Mouse (Mus musculus) forebrain, embryonic 10.5 days (tissue): Measurements from ENCODE around the gene Bicc1. TPM values are rescaled to one million over a fixed set of nuclear protein-coding genes. Genes with fewer than 3 reads are reported as not detected.
A peak's percentile ranks its signal among the peaks of the same experiment; 100 is the strongest.

Source experiments
- DNase-seq: peaks from one replicate; pipeline ENCODE4 v3.0.0-alpha.2; 2017; ENCODE audit warnings: low spot score; ENCODE audit errors: extremely low spot score
- H3K27ac ChIP-seq: fragments of 300-500 bp; sonication (generic); 2 replicates; pipeline ENCODE4 v1.5.1; 2016; ENCODE audit warnings: mild to moderate bottlenecking
- H3K27me3 ChIP-seq: fragments of 300-500 bp; sonication (generic); 2 replicates; pipeline ENCODE4 v1.6.1; 2016; ENCODE audit warnings: mild to moderate bottlenecking; ENCODE audit not compliant: poor library complexity, severe bottlenecking
- H3K36me3 ChIP-seq: fragments of 300-500 bp; sonication (generic); replicated peaks from 2 replicates; pipeline ENCODE4 v1.6.1; 2016; ENCODE audit warnings: mild to moderate bottlenecking, moderate library complexity
- H3K4me1 ChIP-seq: fragments of 300-500 bp; sonication (generic); 2 replicates; pipeline ENCODE4 v1.6.1; 2016
- H3K4me3 ChIP-seq: fragments of 300-500 bp; sonication (generic); 2 replicates; pipeline ENCODE4 v1.5.1; 2016; ENCODE audit warnings: mild to moderate bottlenecking, moderate library complexity
- H3K9me3 ChIP-seq: fragments of 300-500 bp; sonication (generic); 2 replicates; pipeline ENCODE4 v1.6.1; 2016; ENCODE audit warnings: mild to moderate bottlenecking, moderate library complexity
- WGBS: fragments of 180-500 bp; shearing (Covaris S2); methylation state at CpG from one replicate; pipeline ENCODE4 v1.1.7; 2016; 5-methylcytosine and 5-hydroxymethylcytosine counted together
- polyA plus RNA-seq: library from polyadenylated mRNA; unstranded; fragments of >200 nt; fragmentation: Nextera tagmentation; extraction: Ambion mirVana; gene quantifications from 2 replicates; pipeline ENCODE4 v1.2.1, GENCODE M21; 2016

Bicc1 gene
- polyA plus RNA-seq, 1 experiment from 2014 or later: 2.7 TPM

GRCm38 (mm10) chr10:71181091-71181490 is 21.6 kb upstream of the Bicc1 start:
- WGBS: 84% methylated on average over 2 of the region's 2 CpGs
- H3K27me3 ChIP-seq: no peaks in the 10 kb centered on the region
- H3K9me3 ChIP-seq: no peaks in the 10 kb centered on the region
- no peak overlapping the region for H3K27ac ChIP-seq
- no peak overlapping the region for H3K4me3 ChIP-seq
- H3K36me3 ChIP-seq: no peaks in the 10 kb centered on the region
- DNase-seq: no peak
- H3K4me1 ChIP-seq: no peaks in the 10 kb centered on the region

- H3K27ac ChIP-seq: no peak overlapping the region
- no peaks in the 10 kb centered on the region for H3K27me3 ChIP-seq
- WGBS: 78% methylated on average over 2 of the region's 2 CpGs
- H3K4me1 ChIP-seq: no peaks in the 10 kb centered on the region
- no peaks in the 10 kb centered on the region for H3K36me3 ChIP-seq
- no peaks in the 10 kb centered on the region for H3K9me3 ChIP-seq
- no peak for DNase-seq
- H3K4me3 ChIP-seq: no peak overlapping the region
Measured at GRCm38 (mm10) chr10:71180057-71180456, 20.6 kb upstream of the Bicc1 start.

- 92% methylated on average over 7 of the region's 7 CpGs for WGBS
- no peak overlapping the region for H3K27ac ChIP-seq
- no peaks in the 10 kb centered on the region for H3K4me1 ChIP-seq
- H3K9me3 ChIP-seq: no peaks in the 10 kb centered on the region
- no peaks in the 10 kb centered on the region for H3K27me3 ChIP-seq
- no peak for DNase-seq
- H3K36me3 ChIP-seq: no peaks in the 10 kb centered on the region
- no peak overlapping the region for H3K4me3 ChIP-seq
Measured at GRCm38 (mm10) chr10:71177201-71177600, 17.7 kb upstream of the Bicc1 start.

- Histone ChIP-seq H3K27me3 (no peaks in the 10 kb centered on the region), H3K4me1 (no peaks in the 10 kb centered on the region), H3K36me3 (no peaks in the 10 kb centered on the region), H3K9me3 (no peaks in the 10 kb centered on the region), H3K4me3 (no peak overlapping the region), H3K27ac (no peak overlapping the region)
- 76% methylated on average over 8 of the region's 8 CpGs for WGBS
- DNase-seq: no peak
Measured at GRCm38 (mm10) chr10:71176341-71176740, 16.8 kb upstream of the Bicc1 start.

- WGBS: 96% methylated on average over 15 of the region's 15 CpGs
- H3K4me1 ChIP-seq: no peaks in the 10 kb centered on the region
- no peak for DNase-seq
Measured at GRCm38 (mm10) chr10:71175280-71175679, 15.8 kb upstream of the Bicc1 start.

GRCm38 (mm10) chr10:71171414-71171813 is 11.9 kb upstream of the Bicc1 start:
- Histone ChIP-seq H3K4me1 (no peaks in the 10 kb centered on the region), H3K4me3 (no peak overlapping the region), H3K27ac (no peak overlapping the region), H3K9me3 (no peaks in the 10 kb centered on the region), H3K27me3 (no peaks in the 10 kb centered on the region), H3K36me3 (no peaks in the 10 kb centered on the region)
- 93% methylated on average over 1 of the region's 1 CpGs for WGBS
- no peak for DNase-seq

More at GRCm38 (mm10) chr10:71175280-71175679, 15.8 kb upstream of the Bicc1 start:
- no peak overlapping the region for H3K4me3 ChIP-seq
- no peaks in the 10 kb centered on the region for H3K9me3 ChIP-seq
- H3K36me3 ChIP-seq: no peaks in the 10 kb centered on the region
- H3K27me3 ChIP-seq: no peaks in the 10 kb centered on the region
- H3K27ac ChIP-seq: no peak overlapping the region

GRCm38 (mm10) chr10:71170771-71171170 is 11.3 kb upstream of the Bicc1 start:
- 93% methylated on average over 5 of the region's 5 CpGs for WGBS
- no peak overlapping the region for H3K27ac ChIP-seq
- no peak for DNase-seq
- H3K4me1 ChIP-seq: no peaks in the 10 kb centered on the region
- H3K4me3 ChIP-seq: no peak overlapping the region
- no peaks in the 10 kb centered on the region for H3K27me3 ChIP-seq
- H3K36me3 ChIP-seq: no peaks in the 10 kb centered on the region
- H3K9me3 ChIP-seq: no peaks in the 10 kb centered on the region

GRCm38 (mm10) chr10:71169811-71170210 is 10.3 kb upstream of the Bicc1 start:
- no peaks in the 10 kb centered on the region for H3K9me3 ChIP-seq
- H3K27me3 ChIP-seq: no peaks in the 10 kb centered on the region
- no peak for DNase-seq
- WGBS: 95% methylated on average over 10 of the region's 10 CpGs
- H3K36me3 ChIP-seq: no peaks in the 10 kb centered on the region
- H3K4me1 ChIP-seq: no peaks in the 10 kb centered on the region
- H3K4me3 ChIP-seq: no peak overlapping the region
- H3K27ac ChIP-seq: no peak overlapping the region

GRCm38 (mm10) chr10:71169171-71169570 is 9.7 kb upstream of the Bicc1 start:
- H3K27ac ChIP-seq: no peak overlapping the region
- H3K4me1 ChIP-seq: no peaks in the 10 kb centered on the region
- DNase-seq: no peak
- H3K4me3 ChIP-seq: no peak overlapping the region
- no peaks in the 10 kb centered on the region for H3K27me3 ChIP-seq
- 50% methylated on average over 4 of the region's 4 CpGs for WGBS
- no peaks in the 10 kb centered on the region for H3K36me3 ChIP-seq
- H3K9me3 ChIP-seq: no peaks in the 10 kb centered on the region

- Histone ChIP-seq H3K36me3 (no peaks in the 10 kb centered on the region), H3K27ac (no peak overlapping the region), H3K4me3 (no peak overlapping the region), H3K9me3 (0 out of 2 replicates have a peak, but pooled peaks cover 4% of the 10 kb centered on the region), H3K27me3 (peaks cover 48% of the 10 kb centered on the region), H3K4me1 (peaks cover 16% of the 10 kb centered on the region)
- DNase-seq: no peak
- WGBS: 78% methylated on average over 12 of the region's 12 CpGs
Measured at GRCm38 (mm10) chr10:71160449-71160848, 949 bp upstream of the Bicc1 start.

GRCm38 (mm10) chr10:71158940-71159675 is 392 bp downstream of the Bicc1 start:
- H3K9me3 ChIP-seq: 0 out of 2 replicates have a peak, but pooled peaks cover 4% of the 10 kb centered on the region
- H3K27me3 ChIP-seq: peaks cover 48% of the 10 kb centered on the region
- peak overlapping the region; percentile 75 for H3K4me3 ChIP-seq
- DNase-seq: peak; percentile 51
- peaks cover 16% of the 10 kb centered on the region for H3K4me1 ChIP-seq
- H3K36me3 ChIP-seq: no peaks in the 10 kb centered on the region
- peak overlapping the region; percentile 84 for H3K27ac ChIP-seq
- under 1% methylated on average over 65 of the region's 65 CpGs for WGBS

- Histone ChIP-seq H3K4me1 (peaks cover 16% of the 10 kb centered on the region), H3K4me3 (no peak overlapping the region)
Measured at GRCm38 (mm10) chr10:71156569-71156968, 2.9 kb downstream of the Bicc1 start.

GRCm38 (mm10) chr10:71153610-71154009 is 5.9 kb downstream of the Bicc1 start:
- no peak for DNase-seq
- H3K9me3 ChIP-seq: no peaks in the 10 kb centered on the region
- H3K36me3 ChIP-seq: no peaks in the 10 kb centered on the region
- 91% methylated on average over 6 of the region's 6 CpGs for whole genome bisulfite sequencing
- peaks cover 5% of the 10 kb centered on the region for H3K4me1 ChIP-seq
- no peak overlapping the region for H3K4me3 ChIP-seq
- H3K27me3 ChIP-seq: peaks cover 18% of the 10 kb centered on the region
- no peak overlapping the region for H3K27ac ChIP-seq

More at GRCm38 (mm10) chr10:71156569-71156968, 2.9 kb downstream of the Bicc1 start:
- Histone ChIP-seq H3K27ac (no peak overlapping the region), H3K27me3 (peaks cover 41% of the 10 kb centered on the region), H3K9me3 (0 out of 2 replicates have a peak, but pooled peaks cover 4% of the 10 kb centered on the region), H3K36me3 (no peaks in the 10 kb centered on the region)
- no peak for DNase-seq
- 91% methylated on average over 5 of the region's 5 CpGs for WGBS
